Mouse (Mus musculus) monocyte, adult 2 months (primary cell): ENCODE data around the gene Bzw2.

Experiments
- DNase-seq, 2 experiments: peaks; one replicate each; pipeline ENCODE4 v3.0.0; 2022; ENCODE audit warnings: low spot score in 2 of 2, low read depth in 1 of 2

The Bzw2 gene

DNA sequence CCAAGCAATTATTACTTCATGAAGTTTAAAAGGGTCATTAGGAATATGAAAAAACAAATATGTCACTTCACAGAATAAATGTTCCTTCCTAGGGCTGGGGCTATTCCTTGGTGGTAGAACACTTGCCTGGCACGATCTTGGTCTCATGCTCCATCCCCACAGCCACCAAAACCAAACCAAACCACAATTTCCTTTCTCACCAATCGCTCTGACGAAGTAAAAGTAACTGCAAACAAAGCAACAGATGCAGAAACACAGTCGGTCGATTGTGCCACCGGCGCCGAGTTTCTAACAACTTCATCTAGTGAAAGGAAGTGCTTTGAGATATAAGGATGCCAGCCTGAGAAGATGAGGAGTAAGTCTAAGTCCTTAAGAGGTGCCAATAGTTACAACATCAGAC, 21.6 kb downstream of the Bzw2 start:
- DNase-seq: no peak

GRCm38 (mm10) chr12:36135409-36135808, 22.5 kb downstream of the Bzw2 start:
- DNase-seq: no peak

- DNase-seq: no peak
Observed at GRCm38 (mm10) chr12:36134111-36134510, 23.8 kb downstream of the Bzw2 start.

DNA sequence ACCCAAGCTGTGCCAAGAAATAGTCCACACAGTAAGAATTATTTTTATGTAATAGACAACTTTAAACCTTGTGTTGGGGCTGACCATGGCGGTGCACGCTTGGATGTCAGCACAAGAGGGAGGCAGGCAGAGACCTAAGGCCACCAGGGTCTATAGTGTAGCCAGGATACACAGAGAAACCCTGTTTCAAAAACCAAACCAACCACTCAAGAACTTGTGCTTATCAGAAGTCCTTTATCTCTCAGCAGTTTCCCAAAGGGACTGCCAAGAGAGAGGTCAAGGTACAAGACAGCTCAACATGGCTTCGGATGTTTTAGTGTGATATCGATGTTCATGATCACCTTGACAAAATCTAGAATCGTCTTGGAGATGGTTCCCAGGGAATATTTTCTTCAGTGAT, 24.3 kb downstream of the Bzw2 start:
- DNase-seq: no peak

DNA sequence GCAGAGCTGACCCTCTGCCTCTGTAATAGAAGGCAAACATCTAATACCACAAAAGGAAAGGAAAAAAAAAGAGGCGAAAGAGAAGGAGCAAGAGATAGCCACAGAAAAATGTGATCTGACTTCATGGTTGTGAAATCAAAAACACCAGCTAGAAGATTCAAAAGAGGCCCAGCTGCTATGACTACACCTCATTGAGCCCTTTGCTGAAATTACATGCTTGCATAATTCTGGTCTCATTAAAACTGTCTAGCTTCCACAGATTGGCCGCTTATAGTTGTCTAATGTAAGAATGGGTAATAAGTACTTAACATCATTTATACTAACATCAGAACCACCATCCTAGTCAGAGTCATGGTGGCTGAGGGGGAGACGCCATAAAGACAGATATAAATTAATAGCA, 25.2 kb downstream of the Bzw2 start:
- no peak for DNase-seq

- no peak for DNase-seq
Observed at GRCm38 (mm10) chr12:36132254-36132653, 25.6 kb downstream of the Bzw2 start.

- DNase-seq: no peak
Observed at GRCm38 (mm10) chr12:36129826-36130225, 28.1 kb downstream of the Bzw2 start.

DNA sequence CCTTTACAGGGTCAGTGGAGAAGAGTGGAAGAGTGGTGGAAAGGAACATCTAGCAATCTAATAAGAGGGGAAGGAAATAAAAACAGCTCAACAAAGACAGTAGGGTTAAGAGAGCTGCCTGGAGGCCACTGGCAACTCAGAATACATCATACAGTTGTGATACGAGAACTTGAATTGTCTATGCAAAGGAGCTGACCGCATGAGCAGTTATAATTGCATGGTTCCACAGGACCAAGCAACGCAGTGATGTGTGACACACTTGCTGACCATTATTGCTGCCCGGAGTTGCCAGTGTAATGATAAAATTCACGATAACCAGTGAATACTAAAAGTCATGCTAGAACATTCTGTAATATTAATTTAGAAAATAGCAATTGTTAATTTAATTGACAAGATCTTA, 31.8 kb downstream of the Bzw2 start:
- DNase-seq: no peak

DNA sequence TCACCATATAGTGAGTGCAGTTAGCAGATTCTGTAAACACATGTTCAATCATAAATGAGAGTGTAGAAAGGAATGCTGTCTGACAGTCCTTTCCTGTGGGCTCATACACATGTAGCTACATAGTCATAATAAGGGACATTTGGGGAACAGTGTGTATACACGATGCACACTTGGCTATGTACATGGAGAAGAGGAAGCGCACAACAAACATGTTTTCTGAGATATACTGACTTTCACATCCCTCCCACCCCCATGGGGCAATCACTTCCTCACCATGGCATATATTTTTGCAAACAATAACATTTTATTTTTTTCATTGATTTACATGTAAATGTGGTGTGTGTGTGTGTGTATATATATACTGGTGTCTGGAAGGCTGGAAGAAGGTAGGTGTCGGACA, 38.6 kb downstream of the Bzw2 start:
- no peak for DNase-seq

DNA sequence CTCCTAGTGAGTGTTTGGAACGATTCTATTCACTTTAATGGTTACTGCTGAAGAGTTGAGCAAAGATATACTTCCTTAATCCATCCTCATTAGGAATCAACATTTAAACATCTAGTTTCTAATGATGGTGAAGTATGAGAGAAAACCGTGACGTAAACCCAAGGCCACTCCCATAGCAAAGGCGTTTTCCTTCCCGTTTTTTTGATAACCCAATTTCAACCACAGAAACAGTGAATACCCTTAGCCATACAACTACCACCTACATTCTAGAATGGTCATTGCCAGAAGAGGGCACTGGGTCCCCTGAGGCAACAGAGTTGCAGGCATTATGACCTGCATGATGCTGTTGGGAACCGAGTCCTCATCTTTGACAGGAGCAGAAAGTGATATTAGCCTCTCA, 40.7 kb downstream of the Bzw2 start:
- DNase-seq: no peak

- no peak for DNase-seq
Observed at GRCm38 (mm10) chr12:36112081-36112480, 45.8 kb downstream of the Bzw2 start.

- no peak for DNase-seq
Observed at GRCm38 (mm10) chr12:36111110-36111509, 46.8 kb downstream of the Bzw2 start.

DNA sequence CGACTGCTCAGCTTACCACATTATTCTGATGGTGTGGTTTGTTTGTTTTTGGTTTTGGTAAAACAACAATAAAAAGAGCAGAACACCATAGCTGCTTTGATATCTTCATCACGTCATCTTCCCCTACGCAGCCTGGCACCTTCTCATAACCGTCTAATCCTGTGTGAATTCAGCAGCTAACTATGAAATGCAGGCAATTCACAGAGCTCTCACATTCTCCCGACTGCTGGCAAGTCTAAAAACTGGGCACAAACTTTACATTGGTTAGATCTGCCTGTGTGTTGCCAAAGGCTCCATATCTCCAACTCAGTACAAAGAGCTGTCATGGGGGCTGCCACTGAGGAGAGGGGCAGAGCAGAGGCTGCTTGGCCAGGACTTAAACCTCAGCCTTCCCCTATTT, 47.4 kb downstream of the Bzw2 start:
- no peak for DNase-seq

DNA sequence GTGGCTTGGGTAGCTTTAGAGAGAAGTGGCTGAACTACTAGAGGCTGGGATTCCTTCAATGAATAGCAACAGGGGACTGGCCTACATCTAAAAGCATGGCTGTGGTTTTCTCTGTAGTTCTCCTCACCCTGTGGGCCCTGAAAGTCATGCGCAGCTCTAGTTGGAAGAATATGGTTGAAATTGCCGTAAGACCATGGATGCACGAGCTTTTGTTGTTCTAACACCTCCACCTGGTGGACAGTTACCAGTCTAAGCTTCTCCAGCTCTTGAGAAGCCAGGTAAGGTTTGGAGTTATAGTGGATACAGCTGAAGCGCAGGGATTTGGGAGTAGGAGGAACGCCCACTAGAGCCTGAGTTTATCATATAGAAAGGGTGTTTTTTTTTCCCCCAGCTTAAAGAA, 49.4 kb downstream of the Bzw2 start:
- no peak for DNase-seq

GRCm38 (mm10) chr12:36103592-36103910, 54.3 kb downstream of the Bzw2 start:
- no peak for DNase-seq

- no peak for DNase-seq
Observed at GRCm38 (mm10) chr12:36102733-36103591, 54.9 kb downstream of the Bzw2 start.

DNA sequence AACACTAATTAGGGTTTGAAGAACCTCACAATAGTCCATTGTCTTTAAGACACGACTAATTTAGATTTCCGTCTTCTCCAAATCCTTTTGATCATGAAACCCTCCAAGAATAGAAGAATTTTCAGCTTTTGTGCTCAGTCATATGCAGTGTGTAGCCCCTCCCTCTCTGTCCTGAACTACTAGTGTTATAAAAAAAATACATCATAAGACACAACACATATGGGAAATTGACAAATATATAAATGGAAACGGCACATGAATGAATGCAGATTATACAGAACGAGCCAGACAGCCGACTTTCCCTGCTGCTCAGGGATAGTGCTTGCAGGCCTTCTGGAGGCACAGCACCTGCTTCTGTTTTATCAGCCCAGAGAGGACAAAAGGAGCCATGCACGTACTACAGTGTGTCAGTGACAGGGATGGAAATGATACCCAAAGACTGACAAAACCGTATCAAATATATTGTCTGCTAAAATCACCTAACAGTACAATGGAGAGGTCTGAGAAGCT, 62.5 kb downstream of the Bzw2 start:
- no peak for DNase-seq

- DNase-seq: no peak
Observed at GRCm38 (mm10) chr12:36093081-36093670, 64.7 kb downstream of the Bzw2 start.

DNA sequence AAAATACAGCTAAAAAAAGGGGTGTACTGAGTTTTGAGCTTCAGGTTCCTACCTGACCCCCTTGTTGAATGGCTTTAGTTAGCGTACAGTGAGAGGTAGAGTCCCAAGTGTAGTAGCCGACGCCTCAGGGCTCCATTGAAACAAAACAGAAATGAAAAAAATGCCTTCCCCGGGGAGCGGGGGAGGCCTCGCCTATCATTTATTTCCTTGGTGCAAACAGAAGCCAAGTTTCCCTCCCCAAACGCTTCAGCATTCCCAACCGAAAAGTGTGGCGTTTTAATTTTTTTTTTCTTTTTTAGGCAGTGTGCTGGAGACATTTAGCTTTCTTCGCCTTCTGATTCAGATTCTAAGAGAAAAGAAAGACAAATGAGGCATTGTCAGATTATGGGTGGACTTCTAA, 65.9 kb downstream of the Bzw2 start:
- no peak for DNase-seq

- DNase-seq: no peak
Observed at GRCm38 (mm10) chr12:36089221-36089620, 68.7 kb downstream of the Bzw2 start.

- no peak for DNase-seq
Observed at GRCm38 (mm10) chr12:36088804-36089203, 69.1 kb downstream of the Bzw2 start.

DNA sequence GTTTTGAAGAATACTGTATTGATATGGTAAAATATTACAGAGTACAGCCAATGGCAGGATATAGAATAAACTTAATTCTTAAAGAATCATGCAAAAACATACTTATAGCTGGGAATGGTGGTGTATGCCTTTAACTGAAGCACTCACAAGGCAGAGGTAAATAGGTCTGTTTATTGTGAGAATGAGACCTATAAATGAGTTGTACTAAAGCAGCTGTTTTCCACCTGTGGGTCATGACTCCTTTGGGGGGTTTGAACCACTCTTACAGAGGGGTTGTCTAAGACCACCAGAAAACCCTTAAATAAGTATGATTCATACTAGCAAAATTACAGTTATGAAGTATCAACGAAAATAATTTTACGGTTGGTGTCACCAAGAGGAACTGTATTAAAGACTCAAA, 72.5 kb downstream of the Bzw2 start:
- DNase-seq: no peak
